Mouse (Mus musculus) left cerebral cortex, postnatal 25 days (tissue): ENCODE measurements around the gene Dop1b. TPM values are rescaled to one million over a fixed set of nuclear protein-coding genes. Genes with fewer than 3 reads are reported as not detected.

Source experiments
- total RNA-seq, 2 experiments: library from RNA; stranded (reverse); gene quantifications; 2 replicates each; pipeline ENCODE4 v1.2.3; 2021

The Dop1b gene
- total RNA-seq, 2 experiments from 2014 or later: 82.1 to 87.0 TPM

Other genes starting within 250 kb of the Dop1b start
- gene Setd4, start 107.8 kb upstream of the Dop1b start, total RNA-seq: 10 to 100 TPM in 1 of 2 experiments, 1 to 10 TPM in 1; 9.5 to 10.9 TPM
- gene Cbr1, start 106.1 kb upstream of the Dop1b start, total RNA-seq: 10 to 100 TPM; 64.7 to 68.8 TPM
- gene Gm5678, start 83.8 kb upstream of the Dop1b start, total RNA-seq: 1 to 10 TPM; 3.4 to 4.0 TPM
- gene Cbr3, start 28.7 kb upstream of the Dop1b start, total RNA-seq: 10 to 100 TPM; 16.0 to 19.9 TPM
- gene Morc3, start 120.2 kb downstream of the Dop1b start, total RNA-seq: 10 to 100 TPM; 31.7 to 35.9 TPM
- gene Chaf1b, start 172.0 kb downstream of the Dop1b start, total RNA-seq: 1 to 10 TPM in 1 of 2 experiments, under 1 TPM in 1; 0.78 to 1.4 TPM